Mouse (Mus musculus) cortical plate, adult 2 months (tissue): Measurements from ENCODE around the gene Lifr.

Experiments used
- CTCF ChIP-seq: fragments of 200-500 bp; IDR thresholded peaks from 2 replicates; pipeline ENCODE4 v1.5.1; 2011; ENCODE audit warnings: mild to moderate bottlenecking, control low read depth, low read length; ENCODE audit not compliant: insufficient read depth; ENCODE audit errors: extremely low read depth
- POLR2A ChIP-seq: fragments of 200-500 bp; IDR thresholded peaks from 2 replicates; pipeline ENCODE4 v1.6.1; 2011; ENCODE audit warnings: mild to moderate bottlenecking, low read length, control low read depth; ENCODE audit not compliant: insufficient read depth; ENCODE audit errors: extremely low read depth

DNA sequence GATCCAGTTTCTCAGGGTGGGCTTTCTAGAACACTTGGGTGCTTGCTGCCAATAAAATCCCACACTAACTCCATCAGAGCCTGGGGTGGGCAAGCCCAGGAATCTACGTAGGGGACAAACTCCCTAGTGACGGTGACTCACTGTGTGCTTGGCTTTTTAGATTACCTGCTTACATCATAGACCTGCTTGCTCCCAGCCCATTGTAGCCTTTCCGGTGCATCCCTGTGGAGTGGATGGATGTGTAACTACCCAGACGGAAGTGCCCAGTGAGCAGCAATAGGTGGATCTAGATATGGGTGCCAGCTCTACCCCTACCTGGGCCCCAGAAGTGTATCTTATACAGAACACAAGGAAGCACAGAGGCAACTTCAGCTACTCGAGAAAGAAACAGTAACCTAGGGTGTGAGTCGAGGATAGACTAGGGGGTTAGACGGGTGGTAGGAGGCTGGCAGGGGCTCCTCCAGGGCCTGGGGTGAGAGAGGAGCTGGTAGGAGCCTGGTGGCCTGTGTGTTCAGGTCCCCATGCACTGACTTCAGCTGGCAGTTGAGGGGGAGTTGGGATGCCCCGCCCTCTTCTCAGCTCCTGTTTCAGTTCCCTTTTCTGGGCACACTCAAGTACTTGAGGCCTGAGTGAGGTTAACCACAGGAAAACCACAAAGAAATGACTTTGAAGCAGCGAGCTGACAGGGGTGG, 126.3 kb downstream of the Lifr start:
- TF ChIP-seq POLR2A (no peak), CTCF (no peak)
